Mouse (Mus musculus) midbrain, embryonic 11.5 days (tissue): ENCODE data around the gene Reps2. TPM values are rescaled to one million over a fixed set of nuclear protein-coding genes. Genes with fewer than 3 reads are reported as not detected.

Experiments used
- ATAC-seq: fragments of 200-750 bp; cut with Nextera tagmentation; 2 replicates; pipeline ENCODE4 v1.8.0; 2017; ENCODE audit warnings: moderate TSS enrichment, moderate library complexity; ENCODE audit not compliant: low FRiP score
- DNase-seq: peaks from one replicate; pipeline ENCODE4 v3.0.0; 2015; ENCODE audit warnings: low spot score; ENCODE audit errors: missing footprints
- H3K27ac ChIP-seq: fragments of 300-500 bp; sonication (generic); 2 replicates; pipeline ENCODE4 v1.5.1; 2014; ENCODE audit warnings: low read depth, low read length
- H3K27me3 ChIP-seq: fragments of 300-500 bp; sonication (generic); 2 replicates; pipeline ENCODE4 v1.6.1; 2014; ENCODE audit warnings: mild to moderate bottlenecking, low read length, moderate library complexity, mixed read lengths; ENCODE audit not compliant: control insufficient read depth, insufficient read depth
- H3K36me3 ChIP-seq: fragments of 300-500 bp; sonication (generic); 2 replicates; pipeline ENCODE4 v1.6.1; 2014; ENCODE audit warnings: mild to moderate bottlenecking, low read length, moderate library complexity, mixed read lengths; ENCODE audit not compliant: control insufficient read depth, insufficient read depth
- H3K4me1 ChIP-seq: fragments of 300-500 bp; sonication (generic); 2 replicates; pipeline ENCODE4 v1.6.1; 2014; ENCODE audit warnings: low read length; ENCODE audit not compliant: control insufficient read depth, insufficient read depth
- H3K4me2 ChIP-seq: fragments of 300-500 bp; sonication (generic); 2 replicates; pipeline ENCODE4 v1.6.1; 2014; ENCODE audit warnings: mild to moderate bottlenecking, moderate library complexity
- H3K4me3 ChIP-seq: fragments of 300-500 bp; sonication (generic); 2 replicates; pipeline ENCODE4 v1.5.1; 2014; ENCODE audit warnings: low read depth, low read length
- H3K9ac ChIP-seq: fragments of 300-500 bp; sonication (generic); 2 replicates; pipeline ENCODE4 v1.6.1; 2014; ENCODE audit warnings: low read length
- H3K9me3 ChIP-seq: fragments of 300-500 bp; sonication (generic); 2 replicates; pipeline ENCODE4 v1.6.1; 2016; ENCODE audit warnings: low read length; ENCODE audit not compliant: control insufficient read depth
- WGBS: fragments of 180-500 bp; shearing (Covaris S2); extraction: QIAGEN DNeasy Blood & Tissue Kit; methylation state at CpG from one replicate; pipeline ENCODE4 v1.1.7; 2014; 5-methylcytosine and 5-hydroxymethylcytosine counted together
- polyA plus RNA-seq: library from polyadenylated mRNA; unstranded; fragments of >200 nt; fragmentation: Nextera tagmentation; extraction: Ambion mirVana; gene quantifications from 2 replicates; pipeline ENCODE4 v1.2.1, GENCODE M21; 2014

The Reps2 gene
- polyA plus RNA-seq, 1 experiment from 2014 or later = 0.70 TPM

- no peak overlapping the region for H3K27ac ChIP-seq
- peaks cover 7% of the 10 kb centered on the region; the same call in 1 of the 2 replicates for H3K27me3 ChIP-seq
- WGBS = 66% methylated on average over 2 of the region's 2 CpGs
- H3K4me3 ChIP-seq = no peak overlapping the region
- no peak overlapping the region for H3K9ac ChIP-seq
- DNase-seq (no peak), ATAC-seq (no peak)
- no peaks in the 10 kb centered on the region for H3K9me3 ChIP-seq
- no peaks in the 10 kb centered on the region for H3K36me3 ChIP-seq
- H3K4me2 ChIP-seq = no peak overlapping the region
- no peaks in the 10 kb centered on the region for H3K4me1 ChIP-seq
These were observed 280.2 kb downstream of the Reps2 start for GRCm38 (mm10) chrX:162363206-162363605.

Other genes with a start within 250 kb of the Reps2 start
- gene Rbbp7, start 116.8 kb upstream of the Reps2 start, polyA plus RNA-seq = 345 and 352 TPM in 2 replicates
- 18.1 and 18.8 TPM in 2 replicates for gene Txlng, start 185.8 kb upstream of the Reps2 start, polyA plus RNA-seq
- 39.5 and 43.0 TPM in 2 replicates for gene Syap1, start 244.8 kb upstream of the Reps2 start, polyA plus RNA-seq